Mouse (Mus musculus) myocyte (in vitro differentiated cells): Measurements from ENCODE around the gene Dcaf8. TPM values are rescaled to one million over a fixed set of nuclear protein-coding genes. Genes with fewer than 3 reads are reported as not detected.

Experiments used
- H3K27me3 ChIP-seq: one replicate; pipeline ENCODE4 v1.6.1; 2011; ENCODE audit not compliant: control insufficient read depth, insufficient read depth, insufficient read length
- H3K36me3 ChIP-seq: one replicate; pipeline ENCODE4 v1.6.1; 2011; ENCODE audit not compliant: control insufficient read depth, insufficient read depth
- H3K4me2 ChIP-seq: one replicate; pipeline ENCODE4 v1.6.1; 2011; ENCODE audit warnings: low read depth, control low read depth
- H3K4me3 ChIP-seq: one replicate; pipeline ENCODE4 v1.5.1; 2011; ENCODE audit warnings: mild to moderate bottlenecking, control low read depth, moderate library complexity
- H3K79me2 ChIP-seq: one replicate; pipeline ENCODE4 v1.6.1; 2011; ENCODE audit not compliant: control insufficient read depth, insufficient read depth
- H3ac ChIP-seq: one replicate; pipeline ENCODE4 v1.6.1; 2011; ENCODE audit not compliant: control insufficient read depth, insufficient read length
- CEBPB ChIP-seq: IDR thresholded peaks from 2 replicates; pipeline ENCODE4 v1.6.1; 2011; ENCODE audit warnings: mild to moderate bottlenecking, moderate library complexity; ENCODE audit not compliant: poor library complexity, insufficient read depth, severe bottlenecking
- E2F4 ChIP-seq: IDR thresholded peaks from one replicate; pipeline ENCODE4 v1.6.1; 2011; ENCODE audit warnings: mild to moderate bottlenecking, control low read depth, moderate library complexity; ENCODE audit not compliant: insufficient read depth
- MAX ChIP-seq: IDR thresholded peaks from one replicate; pipeline ENCODE4 v1.6.1; 2011; ENCODE audit warnings: low read depth, mild to moderate bottlenecking, control low read depth
- MYOD1 ChIP-seq, 3 experiments: IDR thresholded peaks; one replicate each; pipeline ENCODE4 v1.6.1; 2011; ENCODE audit warnings: control low read depth in 2 of 3, low read depth in 2 of 3, mild to moderate bottlenecking in 2 of 3, moderate library complexity in 1 of 3; ENCODE audit not compliant: insufficient read length in 2 of 3, control insufficient read depth in 1 of 3
- MYOG ChIP-seq, 3 experiments: IDR thresholded peaks; one replicate each; pipeline ENCODE4 v1.6.1; 2011; ENCODE audit warnings: control low read depth in 2 of 3, low read depth in 2 of 3, mild to moderate bottlenecking in 2 of 3; ENCODE audit not compliant: insufficient read length in 2 of 3, control insufficient read depth in 1 of 3, insufficient read depth in 1 of 3
- POLR2A ChIP-seq: IDR thresholded peaks from one replicate; pipeline ENCODE4 v1.6.1; 2011; ENCODE audit warnings: low read depth, mild to moderate bottlenecking, control low read depth, moderate library complexity; ENCODE audit not compliant: insufficient read length
- POLR2AphosphoS2 ChIP-seq: IDR thresholded peaks from one replicate; pipeline ENCODE4 v1.6.1; 2011; ENCODE audit warnings: low read depth, control low read depth; ENCODE audit not compliant: insufficient read length
- REST ChIP-seq: IDR thresholded peaks from one replicate; pipeline ENCODE4 v1.6.1; 2011; ENCODE audit warnings: mild to moderate bottlenecking, control low read depth, moderate library complexity; ENCODE audit not compliant: insufficient read depth, insufficient read length
- SRF ChIP-seq: IDR thresholded peaks from one replicate; pipeline ENCODE4 v1.6.1; 2011; ENCODE audit warnings: low read depth; ENCODE audit not compliant: control insufficient read depth, insufficient read length
- TCF12 ChIP-seq: IDR thresholded peaks from one replicate; pipeline ENCODE4 v1.6.1; 2011; ENCODE audit warnings: mild to moderate bottlenecking, control low read depth; ENCODE audit not compliant: poor library complexity, insufficient read depth, severe bottlenecking
- TCF3 ChIP-seq: IDR thresholded peaks from one replicate; pipeline ENCODE4 v1.6.1; 2011; ENCODE audit warnings: low read depth, control low read depth; ENCODE audit not compliant: insufficient read length
- USF1 ChIP-seq: IDR thresholded peaks from one replicate; pipeline ENCODE4 v1.6.1; 2011; ENCODE audit warnings: low read depth, mild to moderate bottlenecking, control low read depth, moderate library complexity
- polyA plus RNA-seq: library from polyadenylated mRNA; unstranded; fragments of >200 nt; fragmentation: generic; extraction: Trizol; gene quantifications from one replicate; pipeline ENCODE4 v1.2.1, GENCODE M21; 2012; ENCODE audit warnings: missing spikeins

Gene Dcaf8
- polyA plus RNA-seq, 1 experiment, result 80.0 TPM

DNA sequence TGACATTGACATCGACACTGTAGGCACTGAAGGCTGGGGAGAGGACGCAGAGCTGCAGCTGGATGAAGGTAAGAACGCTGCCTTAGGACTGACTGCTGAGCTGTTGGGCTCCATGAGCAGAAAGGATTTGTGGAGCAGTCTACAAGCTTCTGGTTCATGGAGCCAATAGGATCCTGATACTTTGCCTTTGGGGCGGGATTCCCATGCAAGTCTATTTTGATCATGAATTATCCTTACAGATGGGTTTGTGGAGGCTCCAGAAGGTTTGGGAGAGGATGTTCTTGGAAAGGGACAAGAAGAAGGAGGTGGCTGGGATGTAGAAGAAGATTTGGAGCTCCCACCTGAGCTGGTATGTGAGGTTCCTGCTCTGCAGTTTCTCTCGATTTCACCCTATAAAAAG lies 30.9 kb upstream of the Dcaf8 start:
- Histone ChIP-seq H3K79me2 (no peaks in the 10 kb centered on the region), H3K4me3 (no peak overlapping the region), H3ac (no peak overlapping the region), H3K36me3 (peaks cover 71% of the 10 kb centered on the region), H3K4me2 (no peak overlapping the region), H3K27me3 (no peaks in the 10 kb centered on the region)
- TF ChIP-seq MAX, result no peak
- TF ChIP-seq POLR2AphosphoS2, result peak; percentile 11

DNA sequence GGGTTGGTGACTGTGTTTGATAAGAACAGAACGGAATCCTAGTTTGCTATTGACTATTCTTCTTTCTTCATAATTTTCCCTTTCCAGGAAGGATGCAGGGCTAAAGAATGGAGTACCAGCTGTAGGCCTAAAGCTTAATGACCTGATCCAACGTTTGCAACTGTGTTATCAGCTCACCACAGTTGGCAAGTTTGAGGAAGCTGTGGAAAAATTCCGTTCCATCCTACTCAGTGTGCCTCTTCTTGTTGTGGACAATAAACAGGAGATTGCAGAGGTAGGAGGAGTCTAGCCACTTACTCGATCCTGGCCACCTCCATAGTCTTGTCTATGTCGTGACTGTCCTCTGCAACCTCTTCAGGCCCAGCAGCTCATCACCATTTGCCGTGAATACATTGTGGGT lies 28.8 kb upstream of the Dcaf8 start:
- TF ChIP-seq USF1, result no peak
- no peak for TF ChIP-seq CEBPB
- TF ChIP-seq SRF, result no peak
- TF ChIP-seq POLR2AphosphoS2, result no peak
- TF ChIP-seq POLR2A, result no peak
- no peak for TF ChIP-seq MYOD1 (IDR thresholded peaks at IDR 0.05; ENCODE audit: control insufficient read depth in 1 of 3, insufficient read length in 2 of 3, low read depth in 2 of 3)
- no peak overlapping the region for H3ac ChIP-seq

DNA sequence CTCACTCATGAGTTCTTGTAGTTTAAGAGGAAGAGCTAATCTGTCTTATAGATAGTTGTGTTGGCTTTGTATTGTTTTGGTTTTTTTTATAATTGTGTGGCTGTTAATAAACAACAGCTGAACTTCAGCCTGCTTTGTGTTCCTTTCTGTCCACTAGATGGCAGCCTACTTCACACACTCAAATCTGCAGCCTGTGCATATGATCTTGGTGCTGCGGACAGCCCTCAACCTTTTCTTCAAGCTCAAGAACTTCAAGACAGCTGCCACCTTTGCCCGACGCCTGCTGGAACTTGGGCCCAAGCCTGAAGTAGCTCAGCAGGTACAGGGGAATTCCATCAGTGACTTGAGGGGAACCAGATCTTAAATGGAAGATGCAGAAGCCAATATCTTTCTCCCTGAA lies 28.2 kb upstream of the Dcaf8 start:
- Histone ChIP-seq H3K4me2 (no peak overlapping the region), H3K79me2 (no peaks in the 10 kb centered on the region), H3ac (no peak overlapping the region), H3K4me3 (no peak overlapping the region), H3K36me3 (peaks cover 69% of the 10 kb centered on the region), H3K27me3 (no peaks in the 10 kb centered on the region)
- TF ChIP-seq E2F4 (no peak), MAX (no peak), TCF3 (no peak), MYOD1 (IDR thresholded peaks at IDR 0.05; ENCODE audit: control insufficient read depth in 1 of 3, insufficient read length in 2 of 3, low read depth in 2 of 3) (no peak), TCF12 (no peak), REST (no peak), POLR2A (no peak), CEBPB (no peak), POLR2AphosphoS2 (no peak), MYOG (IDR thresholded peaks at IDR 0.05; ENCODE audit: control insufficient read depth in 1 of 3, insufficient read depth in 1 of 3, insufficient read length in 2 of 3, low read depth in 2 of 3) (no peak), SRF (no peak), USF1 (no peak)

More for the DNA sequence above, 28.8 kb upstream of the Dcaf8 start:
- H3K36me3 ChIP-seq, result peaks cover 74% of the 10 kb centered on the region
- no peaks in the 10 kb centered on the region for H3K79me2 ChIP-seq
- no peaks in the 10 kb centered on the region for H3K27me3 ChIP-seq
- no peak overlapping the region for H3K4me3 ChIP-seq
- no peak overlapping the region for H3K4me2 ChIP-seq

DNA sequence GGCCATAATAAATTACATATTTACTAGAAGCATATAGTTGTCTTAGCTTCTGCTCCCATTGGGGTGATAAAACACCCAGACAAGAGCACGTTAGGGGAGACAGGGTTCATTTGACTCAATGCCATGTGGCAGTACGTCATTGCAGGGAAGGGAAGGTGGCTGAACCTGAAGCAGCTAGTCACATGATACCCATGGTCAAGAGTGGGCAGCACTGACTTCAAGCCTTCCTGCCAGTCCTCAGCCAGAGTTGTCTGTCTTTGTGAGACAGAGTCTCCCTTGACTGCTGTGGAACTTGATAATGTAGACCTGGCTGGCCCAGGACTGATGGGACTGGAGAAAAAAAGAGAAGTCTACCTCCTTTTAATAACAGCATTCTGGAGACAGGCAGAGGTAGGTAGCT lies 25.2 kb upstream of the Dcaf8 start:
- no peak overlapping the region for H3K4me2 ChIP-seq
- H3K4me3 ChIP-seq, result no peak overlapping the region
- H3K27me3 ChIP-seq, result no peaks in the 10 kb centered on the region
- H3K36me3 ChIP-seq, result peaks cover 52% of the 10 kb centered on the region
- no peak overlapping the region for H3ac ChIP-seq
- H3K79me2 ChIP-seq, result peaks cover 11% of the 10 kb centered on the region
- TF ChIP-seq CEBPB (no peak), MYOG (IDR thresholded peaks at IDR 0.05; ENCODE audit: control insufficient read depth in 1 of 3, insufficient read depth in 1 of 3, insufficient read length in 2 of 3, low read depth in 2 of 3) (no peak), POLR2AphosphoS2 (peak; percentile 50), MYOD1 (IDR thresholded peaks at IDR 0.05; ENCODE audit: control insufficient read depth in 1 of 3, insufficient read length in 2 of 3, low read depth in 2 of 3) (no peak), E2F4 (no peak)

DNA sequence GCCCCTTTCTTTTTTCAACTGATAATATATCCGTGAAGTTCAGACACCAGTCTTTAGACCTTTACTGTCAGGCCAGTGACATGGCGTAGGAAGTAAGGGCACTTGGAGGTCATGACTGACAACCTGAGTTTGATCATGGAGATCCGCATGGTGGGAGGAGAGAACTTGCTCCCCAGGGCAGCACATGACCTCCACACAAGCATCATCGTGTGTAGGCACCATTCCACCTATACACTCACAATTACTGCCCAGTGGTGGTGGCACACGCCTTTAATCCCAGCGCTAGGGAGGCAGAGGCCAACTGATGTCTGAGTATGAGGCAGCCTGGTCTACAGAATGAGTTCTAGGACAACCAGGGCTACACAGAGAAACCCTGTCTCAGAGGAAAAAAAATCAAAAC lies 23.3 kb upstream of the Dcaf8 start:
- H3K36me3 ChIP-seq, result peaks cover 40% of the 10 kb centered on the region
- no peak overlapping the region for H3K4me3 ChIP-seq
- no peak overlapping the region for H3ac ChIP-seq
- peaks cover 24% of the 10 kb centered on the region for H3K79me2 ChIP-seq
- TF ChIP-seq E2F4, result no peak
- peak; percentile 69 for TF ChIP-seq POLR2AphosphoS2
- H3K4me2 ChIP-seq, result no peak overlapping the region
- H3K27me3 ChIP-seq, result no peaks in the 10 kb centered on the region
